Mouse (Mus musculus) retina, embryonic 14.5 days (tissue): Measurements from ENCODE around the gene Ggt6.
"Not testable (repeated sequence)": the region's sequence is repeated elsewhere in the genome, so short reads cannot be mapped to it uniquely, and the experiment has no call there.

Experiments used
- DNase-seq: peaks from one replicate; pipeline ENCODE4 v3.0.0-alpha.2; 2015; ENCODE audit warnings: low spot score

Gene Ggt6

GRCm38 (mm10) chr11:72440597-72440964 is 5.3 kb downstream of the Ggt6 start:
- not testable (repeated sequence) for DNase-seq

DNA sequence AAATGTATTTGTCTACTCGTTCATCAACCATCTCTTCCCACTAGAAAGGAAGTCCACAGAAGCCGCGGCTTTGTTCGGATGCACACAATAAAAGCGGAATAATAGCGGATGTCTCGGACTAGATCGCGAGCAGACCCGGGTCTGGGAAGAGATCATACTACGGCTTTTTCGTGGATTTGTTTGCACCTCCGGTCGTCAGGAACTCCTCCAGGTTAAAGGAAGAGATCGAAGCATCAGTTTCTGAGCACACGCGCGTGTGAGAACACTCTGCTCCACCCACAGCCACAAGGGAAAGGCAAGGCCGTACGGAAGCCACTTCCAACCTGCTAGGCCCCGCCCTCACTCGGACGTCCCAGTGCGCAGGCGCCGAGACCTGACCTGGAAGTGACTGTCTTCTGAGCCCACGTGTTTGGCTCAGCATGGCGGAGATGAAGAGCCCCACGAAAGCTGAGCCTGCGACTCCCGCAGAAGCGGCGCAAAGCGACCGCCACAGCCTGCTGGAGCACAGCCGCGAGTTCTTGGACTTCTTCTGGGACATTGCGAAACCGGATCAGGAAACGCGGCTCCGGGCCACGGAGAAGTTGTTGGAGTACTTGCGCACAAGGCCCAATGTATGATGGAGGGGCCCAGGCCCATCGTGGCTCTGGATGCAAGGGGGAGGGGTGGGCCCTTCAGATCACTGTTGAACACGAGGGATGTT is 5.8 kb downstream of the Ggt6 start, which contains the start of gene Mybbp1a:
Gene Mybbp1a (plus strand): TSS at position 391 of the 700 bp plus-strand sequence.
- peak; percentile 99 for DNase-seq

DNA sequence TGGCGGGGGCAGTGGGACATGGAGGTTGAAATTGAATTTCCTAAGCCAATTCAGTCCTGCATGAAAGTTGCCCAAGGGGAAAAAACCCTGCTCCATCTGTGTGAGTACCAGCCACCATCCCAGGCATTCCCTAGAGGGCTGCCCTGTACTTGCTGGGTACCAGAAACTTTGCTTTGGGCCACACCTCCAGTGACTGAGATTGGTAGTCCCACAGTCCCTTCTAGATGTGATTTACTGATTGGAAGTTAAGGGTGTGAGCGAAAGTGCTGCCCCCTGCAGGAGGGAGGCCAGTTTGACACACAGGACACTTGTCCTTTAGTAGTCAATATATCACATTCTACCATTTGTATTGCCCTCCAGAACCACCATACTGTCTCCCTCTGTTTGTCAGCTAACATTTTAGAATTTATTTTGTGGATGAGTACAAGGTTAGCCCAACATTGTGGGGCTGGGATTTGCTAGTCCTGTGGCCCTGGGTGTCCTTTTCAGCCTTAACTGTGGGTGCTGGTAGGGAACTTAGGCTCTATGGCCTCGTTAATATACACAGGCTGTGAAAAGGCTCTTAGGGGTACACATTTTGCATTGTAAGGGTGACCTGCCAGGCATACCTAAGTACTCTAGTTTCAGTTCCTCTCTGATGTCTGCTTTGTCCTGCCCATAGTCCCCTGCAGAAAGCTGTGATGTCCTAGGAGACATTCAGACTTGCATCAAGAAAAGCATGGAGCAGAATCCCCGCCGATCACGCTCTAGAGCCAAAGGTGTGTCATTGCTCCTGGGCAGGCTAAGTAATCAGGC is 11.2 kb downstream of the Ggt6 start:
- DNase-seq: peak; percentile 75

DNA sequence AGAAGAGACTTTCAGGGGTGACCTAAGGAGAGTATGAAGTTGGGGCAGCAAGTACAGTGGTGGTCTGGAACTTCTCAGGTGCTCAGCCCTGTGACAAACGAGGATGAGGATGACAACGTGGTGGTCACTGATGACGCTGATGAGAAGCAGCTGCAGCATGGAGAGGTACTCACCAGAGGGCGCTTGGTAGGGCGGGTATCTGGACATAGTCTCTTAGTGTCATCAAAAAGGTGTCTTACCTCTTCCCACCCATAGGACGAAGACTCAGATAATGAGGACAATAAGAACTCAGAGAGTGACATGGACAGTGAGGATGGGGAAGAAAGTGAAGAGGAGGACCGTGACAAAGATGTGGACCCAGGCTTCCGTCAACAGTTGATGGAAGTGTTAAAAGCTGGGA is 12.1 kb downstream of the Ggt6 start:
- no peak for DNase-seq

GRCm38 (mm10) chr11:72452140-72452665 is 16.9 kb downstream of the Ggt6 start:
- DNase-seq: no peak

- DNase-seq: no peak
Measured at GRCm38 (mm10) chr11:72453105-72453953, 18.0 kb downstream of the Ggt6 start.

DNA sequence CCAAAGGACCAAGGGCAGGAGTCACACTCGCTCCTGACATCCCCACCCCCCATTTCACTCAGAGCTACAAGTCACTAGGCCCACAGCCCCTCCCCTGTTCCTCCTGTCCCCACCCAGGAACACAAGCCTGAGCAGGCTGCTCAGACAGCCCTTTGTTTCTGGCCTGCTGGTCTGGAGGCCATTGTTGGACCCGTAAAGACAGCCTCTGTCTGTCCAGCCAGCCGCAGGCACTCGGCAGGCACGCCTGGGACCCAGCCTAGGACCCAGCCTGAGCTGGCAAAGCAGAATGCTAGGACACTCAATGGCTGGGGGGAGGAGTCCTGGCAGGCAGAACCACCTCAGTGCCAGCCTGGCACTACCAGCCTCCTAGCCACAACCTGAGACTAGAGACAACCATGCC is 20.4 kb downstream of the Ggt6 start:
- no peak for DNase-seq

DNA sequence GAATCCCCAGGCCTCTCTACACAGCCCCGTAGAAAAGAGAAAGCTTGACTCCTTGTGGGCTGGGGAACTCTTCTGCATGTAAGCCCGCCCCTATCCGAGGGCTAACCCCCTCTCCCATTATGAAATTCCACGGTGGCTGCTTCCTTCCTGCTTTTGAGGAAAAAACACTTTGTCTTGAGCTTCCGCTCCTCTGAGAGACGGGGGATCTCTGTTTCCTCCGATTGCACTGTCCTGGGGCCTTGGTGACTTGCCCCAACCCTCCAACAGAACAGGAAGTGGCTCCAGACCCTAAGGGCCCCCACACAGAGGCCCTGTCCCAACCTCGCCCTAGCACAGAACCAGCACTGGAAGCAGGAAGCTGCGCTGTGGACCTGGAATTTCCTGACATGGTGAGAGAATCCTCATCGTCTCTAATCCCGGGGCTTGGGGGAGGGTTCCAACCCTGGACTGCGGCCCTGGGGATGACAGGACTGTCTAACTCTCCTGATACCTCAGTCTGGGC is 22.7 kb downstream of the Ggt6 start:
- no peak for DNase-seq

GRCm38 (mm10) chr11:72458502-72458901 is 23.2 kb downstream of the Ggt6 start:
- DNase-seq: no peak

DNA sequence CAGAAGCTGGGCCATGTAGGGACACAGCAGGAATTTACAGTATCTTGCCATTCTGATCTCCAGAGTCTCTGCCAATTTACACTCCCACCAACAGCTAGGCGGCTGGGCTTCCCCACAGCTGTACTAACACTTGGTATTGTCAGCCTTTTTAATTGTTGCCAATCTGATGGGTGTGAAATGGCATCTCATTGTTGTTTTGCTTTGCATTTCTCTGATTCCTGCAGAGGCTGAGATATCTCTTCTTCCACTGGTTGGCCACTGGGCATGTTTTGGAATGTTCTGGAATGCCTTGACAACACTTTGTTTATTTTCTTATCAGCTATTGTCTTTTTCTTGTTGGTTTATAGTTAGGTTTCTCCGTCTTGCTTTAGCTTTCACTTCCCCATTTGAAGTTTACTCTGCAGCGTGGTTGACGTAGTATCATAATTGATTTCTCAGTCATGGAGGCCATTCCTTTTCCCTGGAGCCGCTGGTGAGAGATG is 26.2 kb downstream of the Ggt6 start:
- no peak for DNase-seq

DNA sequence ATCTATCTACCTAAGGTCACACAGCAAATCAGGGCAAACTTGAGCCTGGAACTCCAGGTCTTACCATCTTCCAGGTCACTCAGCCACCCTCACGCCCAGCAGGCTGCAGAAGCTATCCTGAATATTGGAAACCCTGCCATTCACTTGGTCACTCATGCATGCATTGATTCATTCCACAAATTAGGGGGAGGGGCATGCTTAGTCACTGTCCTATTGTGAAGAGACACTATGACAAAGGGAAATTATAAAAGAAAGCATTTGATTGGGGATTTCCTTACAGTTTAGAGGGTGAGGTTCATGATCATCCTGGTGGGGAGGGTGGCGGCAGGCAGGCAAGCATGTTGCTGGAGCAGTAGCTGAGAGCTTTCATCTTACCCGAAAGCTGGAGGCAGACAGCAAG is 29.5 kb downstream of the Ggt6 start:
- DNase-seq: peak; percentile 85

- DNase-seq: peak; percentile 59
Measured at GRCm38 (mm10) chr11:72465978-72466693, 30.8 kb downstream of the Ggt6 start.

- DNase-seq: no peak
Measured at GRCm38 (mm10) chr11:72466694-72467507, 31.6 kb downstream of the Ggt6 start.

- no peak for DNase-seq
Measured at GRCm38 (mm10) chr11:72468525-72468924, 33.2 kb downstream of the Ggt6 start.

- no peak for DNase-seq
Measured at GRCm38 (mm10) chr11:72469217-72469616, 33.9 kb downstream of the Ggt6 start.

DNA sequence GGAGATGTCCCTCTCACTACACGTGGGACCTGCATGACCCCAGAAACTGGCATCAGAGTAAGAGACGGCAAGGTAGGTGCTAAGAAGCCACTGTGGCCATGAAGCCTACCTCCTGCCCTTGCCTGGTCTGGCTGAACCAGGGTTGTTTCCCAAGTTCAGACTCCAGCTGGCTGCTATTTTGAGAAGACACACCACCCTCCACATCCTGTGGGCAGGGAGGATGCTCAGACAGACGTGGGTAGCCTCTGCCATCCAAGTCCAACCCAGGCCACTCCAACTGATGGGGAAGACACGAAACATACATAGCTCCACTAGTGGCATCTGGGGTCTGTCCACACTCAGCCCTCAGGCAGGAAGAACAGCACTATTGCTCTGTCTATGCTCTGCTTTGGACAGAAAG is 34.7 kb downstream of the Ggt6 start:
- no peak for DNase-seq

GRCm38 (mm10) chr11:72471381-72471780 is 36.1 kb downstream of the Ggt6 start:
- DNase-seq: no peak

DNA sequence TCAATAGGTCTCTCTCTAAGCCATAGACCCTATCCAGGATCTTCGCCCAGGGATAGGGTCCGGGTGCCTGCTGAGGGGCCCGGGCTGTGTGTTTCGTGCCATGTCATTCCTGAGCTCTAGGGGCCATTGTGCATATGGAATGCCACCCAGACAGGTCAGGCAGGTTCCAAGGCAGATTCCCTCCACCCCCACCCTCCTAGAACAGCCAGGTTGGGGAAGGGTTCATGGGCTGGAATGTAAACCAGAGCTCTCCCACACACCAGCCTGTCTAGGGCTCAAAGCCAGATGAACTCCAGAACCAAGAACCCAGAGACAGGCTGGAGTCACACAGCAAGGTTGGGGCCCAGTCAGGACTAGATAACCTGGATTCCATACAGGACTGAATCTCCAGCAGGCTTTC is 38.2 kb downstream of the Ggt6 start:
- DNase-seq: no peak

DNA sequence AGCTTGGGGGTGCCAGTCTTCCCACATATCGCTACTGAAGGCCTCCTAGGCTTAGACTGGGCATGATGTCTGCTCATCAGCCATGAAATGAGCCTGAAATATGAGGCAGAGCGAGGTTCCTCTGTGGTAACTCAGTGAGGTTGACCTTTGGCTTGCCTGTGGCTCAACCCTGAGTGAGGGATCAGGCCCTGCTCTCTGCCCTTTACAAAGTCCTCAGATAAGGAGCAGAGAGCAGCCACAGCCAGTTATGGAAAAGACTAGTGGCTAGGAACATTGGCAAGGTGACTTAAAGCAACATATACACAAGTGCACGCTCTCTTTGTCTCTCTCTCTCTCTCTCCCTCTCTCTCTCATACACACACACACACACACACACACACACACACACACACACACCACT is 39.6 kb downstream of the Ggt6 start:
- DNase-seq: no peak

DNA sequence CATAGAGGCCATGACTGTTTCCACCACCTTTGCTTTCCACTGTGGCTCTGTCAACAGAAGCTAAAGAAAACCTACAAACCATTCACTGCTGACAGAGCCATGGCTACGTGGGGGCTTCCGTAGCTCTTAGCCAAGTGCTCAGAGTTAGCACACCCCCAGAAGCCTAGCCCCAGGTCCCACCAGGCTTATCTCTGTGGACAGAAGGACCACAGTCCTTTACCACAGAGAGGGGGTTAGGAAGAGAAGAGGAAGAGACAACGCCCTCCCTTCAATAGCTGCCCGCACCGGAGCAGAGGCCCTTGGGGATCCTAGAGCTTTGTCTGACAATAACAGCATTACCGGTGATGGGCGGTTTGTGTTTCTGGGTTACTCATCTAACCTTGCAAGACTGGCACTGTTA is 40.1 kb downstream of the Ggt6 start:
- DNase-seq: no peak
